Mouse (Mus musculus) liver, adult 2 months (tissue): ENCODE results near the gene Serpinf1. TPM values are rescaled to one million over a fixed set of nuclear protein-coding genes. Genes with fewer than 3 reads are reported as not detected.

Experiments
- DNase-seq: peaks from one replicate; pipeline ENCODE4 v3.0.0-alpha.2; 2011; ENCODE audit warnings: low read depth, low spot score; ENCODE audit errors: extremely low read depth
- H3K27ac ChIP-seq: fragments of 200-500 bp; replicated peaks from 2 replicates; pipeline ENCODE4 v1.5.1; 2012; ENCODE audit warnings: low read depth, mild to moderate bottlenecking, control low read depth, inconsistent platforms, low read length; ENCODE audit not compliant: insufficient read depth
- H3K27me3 ChIP-seq: fragments of 200-500 bp; 2 replicates; pipeline ENCODE4 v1.6.1; 2012; ENCODE audit warnings: mild to moderate bottlenecking, moderate library complexity, low read length, inconsistent platforms; ENCODE audit not compliant: control insufficient read depth, insufficient read depth
- H3K36me3 ChIP-seq: fragments of 200-500 bp; 2 replicates; pipeline ENCODE4 v1.6.1; 2012; ENCODE audit warnings: low read length, inconsistent platforms; ENCODE audit not compliant: control insufficient read depth, insufficient read depth
- H3K4me1 ChIP-seq: fragments of 200-500 bp; 2 replicates; pipeline ENCODE4 v1.6.1; 2011; ENCODE audit warnings: low read length; ENCODE audit not compliant: control insufficient read depth, insufficient read depth
- H3K4me3 ChIP-seq: fragments of 200-500 bp; 2 replicates; pipeline ENCODE4 v1.5.1; 2011; ENCODE audit warnings: low read depth, mild to moderate bottlenecking, control low read depth, low read length, moderate library complexity; ENCODE audit not compliant: insufficient read depth
- H3K79me2 ChIP-seq: fragments of 200-500 bp; 2 replicates; pipeline ENCODE4 v1.6.1; 2012; ENCODE audit warnings: inconsistent platforms, mild to moderate bottlenecking, low read length, moderate library complexity; ENCODE audit not compliant: control insufficient read depth, insufficient read depth
- H3K9ac ChIP-seq: fragments of 200-500 bp; 2 replicates; pipeline ENCODE4 v1.6.1; 2012; ENCODE audit warnings: low read depth, mild to moderate bottlenecking, control low read depth, inconsistent platforms, low read length
- CTCF ChIP-seq: fragments of 200-500 bp; IDR thresholded peaks from 2 replicates; pipeline ENCODE4 v1.5.1; 2011; ENCODE audit warnings: low read depth, low read length, control low read depth
- POLR2A ChIP-seq: fragments of 200-500 bp; IDR thresholded peaks from 2 replicates; pipeline ENCODE4 v1.6.1; 2011; ENCODE audit warnings: low read length, control low read depth; ENCODE audit not compliant: insufficient read depth; ENCODE audit errors: extremely low read depth
- WGBS: fragments of 180-500 bp; shearing (Covaris S2); methylation state at CpG from one replicate; pipeline ENCODE4 v1.1.7; 2018; 5-methylcytosine and 5-hydroxymethylcytosine counted together
- polyA plus RNA-seq: library from polyadenylated mRNA; depleted of rRNA; stranded (reverse); fragments of >200 nt; gene quantifications from 2 replicates; pipeline ENCODE4 v1.2.3, GENCODE M21; 2012
- total RNA-seq: library from RNA; depleted of rRNA; stranded (reverse); fragments of >200 nt; gene quantifications from 2 replicates; pipeline ENCODE4 v1.2.3, GENCODE M21; 2014

Serpinf1 gene
- total and polyA plus RNA-seq, 2 experiments: 810 to 891 TPM

DNA sequence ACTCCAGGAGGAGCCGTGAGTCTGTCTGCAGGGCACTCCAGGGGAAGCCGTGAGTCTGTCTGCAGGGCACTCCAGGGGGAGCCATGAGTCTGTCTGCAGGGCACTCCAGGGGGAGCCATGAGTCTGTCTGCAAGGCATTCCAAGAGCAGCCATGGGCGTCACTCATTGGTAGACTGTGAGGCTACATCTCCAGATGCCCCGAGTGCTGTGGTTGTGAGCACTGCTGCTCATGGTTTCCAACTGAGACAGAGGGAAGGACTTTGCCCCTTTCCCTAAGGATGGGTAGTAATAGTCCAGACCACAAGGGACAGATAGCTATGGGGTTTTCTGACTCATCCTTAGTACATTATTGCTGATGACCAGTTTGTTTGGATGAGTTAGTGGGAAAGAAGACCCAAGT lies 16.4 kb downstream of the Serpinf1 start:
- Histone ChIP-seq H3K4me1 (peaks cover 14% of the 10 kb centered on the region), H3K36me3 (peaks cover 15% of the 10 kb centered on the region), H3K4me3 (no peak overlapping the region), H3K79me2 (no peaks in the 10 kb centered on the region), H3K9ac (no peak overlapping the region), H3K27ac (no peak overlapping the region), H3K27me3 (no peaks in the 10 kb centered on the region)
- no peak for DNase-seq
- TF ChIP-seq POLR2A (no peak), CTCF (no peak)
- 86% methylated on average over 4 of the region's 4 CpGs for WGBS

DNA sequence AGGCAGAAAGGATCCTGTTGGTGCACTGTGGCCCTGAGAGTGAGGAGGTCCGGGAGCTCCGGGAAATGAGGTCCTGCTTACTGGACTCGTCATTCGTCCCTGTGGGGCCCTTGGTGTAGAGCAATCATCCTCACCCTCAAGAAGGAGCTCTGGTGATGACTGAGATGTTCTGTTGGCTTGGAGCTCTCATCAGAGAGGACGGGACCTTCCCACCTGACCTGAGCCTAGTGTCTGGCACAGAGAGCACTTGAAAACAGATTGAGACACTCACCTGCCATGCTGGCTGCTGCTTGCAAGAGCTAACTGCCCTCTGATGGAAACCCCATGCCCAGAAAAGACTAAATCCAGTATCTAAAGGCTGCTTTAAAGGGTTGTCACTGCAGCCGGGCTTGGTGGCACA lies 17.7 kb downstream of the Serpinf1 start:
- WGBS: 96% methylated on average over 6 of the region's 6 CpGs
- DNase-seq: no peak
- Histone ChIP-seq H3K4me3 (no peak overlapping the region), H3K36me3 (peaks cover 4% of the 10 kb centered on the region), H3K27ac (no peak overlapping the region), H3K79me2 (no peaks in the 10 kb centered on the region), H3K4me1 (peaks cover 14% of the 10 kb centered on the region), H3K27me3 (no peaks in the 10 kb centered on the region), H3K9ac (no peak overlapping the region)
- TF ChIP-seq POLR2A: no peak
- no peak for TF ChIP-seq CTCF

DNA sequence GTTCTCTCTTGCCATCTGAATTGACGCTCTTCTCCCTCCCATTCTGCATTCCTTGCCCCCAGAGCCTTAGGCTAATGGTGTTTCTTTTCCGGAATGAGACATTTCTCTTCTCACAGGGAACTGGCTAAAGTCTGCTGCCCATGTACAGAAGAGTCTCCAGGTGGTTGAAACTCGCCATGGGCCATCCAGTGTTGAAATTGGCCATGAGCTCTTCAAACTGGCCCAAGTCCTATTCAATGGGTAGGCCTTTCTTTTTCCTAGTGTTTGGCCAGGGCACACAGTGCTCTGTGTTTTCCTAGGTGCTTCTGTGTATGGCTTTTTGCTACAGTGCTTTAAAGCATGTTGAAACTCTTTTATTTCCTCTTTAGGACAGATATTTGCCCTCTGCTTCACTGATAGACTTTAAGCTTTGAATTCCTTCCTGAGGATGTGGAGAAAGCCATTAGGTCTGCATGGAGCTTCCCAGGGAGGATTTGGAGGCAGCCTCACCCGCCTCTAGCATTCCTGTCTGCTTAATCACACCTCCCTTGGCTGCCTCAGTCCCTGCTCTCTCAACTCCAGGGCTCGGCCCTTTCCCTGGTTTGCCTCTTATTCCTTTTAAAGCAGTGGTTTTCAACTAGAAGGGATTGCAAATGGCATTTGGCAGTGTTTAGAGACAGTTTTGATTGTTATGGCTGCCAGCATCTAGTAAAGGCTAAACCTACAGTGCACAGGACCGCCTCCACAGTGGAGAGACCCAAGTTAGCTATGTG lies 19.0 kb downstream of the Serpinf1 start:
- no peak for TF ChIP-seq CTCF
- TF ChIP-seq POLR2A: no peak
- WGBS: 71% methylated on average over 6 of the region's 6 CpGs
- Histone ChIP-seq H3K4me3 (no peak overlapping the region), H3K9ac (no peak overlapping the region), H3K79me2 (no peaks in the 10 kb centered on the region), H3K27ac (peak overlapping the region; percentile 48), H3K27me3 (no peaks in the 10 kb centered on the region), H3K4me1 (peaks cover 14% of the 10 kb centered on the region), H3K36me3 (no peaks in the 10 kb centered on the region)
- peak; percentile 61 for DNase-seq

- peak; percentile 82 for DNase-seq
- Histone ChIP-seq H3K4me3 (no peak overlapping the region), H3K27ac (peak overlapping the region; percentile 67), H3K27me3 (no peaks in the 10 kb centered on the region), H3K4me1 (peaks cover 14% of the 10 kb centered on the region), H3K79me2 (no peaks in the 10 kb centered on the region), H3K9ac (peak overlapping the region; percentile 53), H3K36me3 (no peaks in the 10 kb centered on the region)
- WGBS: 17% methylated on average over 5 of the region's 5 CpGs
- TF ChIP-seq CTCF (peak; percentile 68), POLR2A (no peak)
Observed at GRCm38 (mm10) chr11:75402271-75402690, 20.2 kb downstream of the Serpinf1 start.

- Histone ChIP-seq H3K4me1 (peaks cover 14% of the 10 kb centered on the region), H3K27me3 (no peaks in the 10 kb centered on the region), H3K36me3 (no peaks in the 10 kb centered on the region), H3K9ac (no peak overlapping the region), H3K79me2 (no peaks in the 10 kb centered on the region), H3K4me3 (no peak overlapping the region), H3K27ac (no peak overlapping the region)
- TF ChIP-seq CTCF (no peak), POLR2A (no peak)
- no peak for DNase-seq
- WGBS: 92% methylated on average over 9 of the region's 9 CpGs
Observed at GRCm38 (mm10) chr11:75400099-75400498, 22.4 kb downstream of the Serpinf1 start.

- WGBS: 83% methylated on average over 11 of the region's 11 CpGs
- DNase-seq: no peak
- Histone ChIP-seq H3K9ac (no peak overlapping the region), H3K27me3 (no peaks in the 10 kb centered on the region), H3K4me3 (no peak overlapping the region), H3K27ac (no peak overlapping the region), H3K4me1 (peaks cover 14% of the 10 kb centered on the region), H3K36me3 (no peaks in the 10 kb centered on the region), H3K79me2 (no peaks in the 10 kb centered on the region)
- TF ChIP-seq CTCF: no peak
- no peak for TF ChIP-seq POLR2A
Observed at GRCm38 (mm10) chr11:75399411-75399841, 23.1 kb downstream of the Serpinf1 start.
